Mouse (Mus musculus): Measurements from ENCODE around the gene Sec14l1. TPM values are rescaled to one million over a fixed set of nuclear protein-coding genes. Genes with fewer than 3 reads are reported as not detected.

The Sec14l1 gene
- total and polyA plus RNA-seq, 3 experiments: 42.0 to 55.9 TPM; not detected in 1

- Histone ChIP-seq H3K36me3 (ENCODE audit: control insufficient read depth in 1 of 2, insufficient read depth in 2 of 2, low read length in 2 of 2) (no peaks in the 10 kb centered on the region; a peak in 1 of 4 replicates), H3K27me3 (ENCODE audit: control insufficient read depth in 1 of 2, insufficient read depth in 2 of 2, low read length in 2 of 2) (no peaks in the 10 kb centered on the region; a peak in 1 of 4 replicates), H3K27ac (ENCODE audit: control insufficient read depth, low read depth, low read length) (no peak overlapping the region), H3K4me3 (ENCODE audit: control insufficient read depth in 1 of 2, insufficient read depth in 1 of 2, low read depth in 2 of 2, low read length in 2 of 2) (peak overlapping the region; percentile 27 to 50), H3K79me2 (ENCODE audit: control insufficient read depth, insufficient read depth, low read length, poor library complexity) (peaks cover 10% of the 10 kb centered on the region), H3K4me1 (ENCODE audit: control insufficient read depth in 1 of 2, insufficient read depth in 2 of 2, low read length in 2 of 2) (peaks cover 0 to 3% of the 10 kb centered on the region in 2 experiments; a peak in 2 of 4 replicates), H3K9ac (ENCODE audit: control insufficient read depth, low read depth, low read length, poor library complexity, severe bottlenecking) (peak overlapping the region; percentile 64), H3K9me3 (replicated peaks; ENCODE audit: insufficient read depth, low read length) (no peaks in the 10 kb centered on the region)
- DNase-seq (ENCODE audit: low read depth, low spot score): peak; percentile 87
- TF ChIP-seq SMC3 (IDR thresholded peaks at IDR 0.05; ENCODE audit: low read depth, low read length) (peak; percentile 99), GABPA (IDR thresholded peaks at IDR 0.05; ENCODE audit: low read depth, low read length) (no peak), CTCF (IDR thresholded peaks at IDR 0.05 in 2 of 3, conservative IDR thresholded peaks at IDR 0.05 in 1 of 3; ENCODE audit: control insufficient read depth in 1 of 3, insufficient read depth in 1 of 3, low read depth in 2 of 3, low read length in 3 of 3, poor library complexity in 1 of 3, severe bottlenecking in 1 of 3) (peak in 2 of 3 experiments; percentile 93 to 99), ZNF384 (IDR thresholded peaks at IDR 0.05; ENCODE audit: low read depth, low read length) (peak; percentile 16; the same call in 1 of the 2 replicates), ELF1 (IDR thresholded peaks at IDR 0.05; ENCODE audit: low read depth, low read length) (peak; percentile 54; the same call in 1 of the 2 replicates), SIN3A (IDR thresholded peaks at IDR 0.05; ENCODE audit: low read length) (peak; percentile 71), RAD21 (IDR thresholded peaks at IDR 0.05; ENCODE audit: low read depth, low read length) (peak; percentile 100), ZC3H11A (IDR thresholded peaks at IDR 0.05; ENCODE audit: low read depth, low read length) (peak; percentile 97), MAX (IDR thresholded peaks at IDR 0.05; ENCODE audit: low read length) (peak; percentile 86), BHLHE40 (IDR thresholded peaks at IDR 0.05; ENCODE audit: borderline replicate concordance, low read depth, low read length) (peak; percentile 66), TCF12 (IDR thresholded peaks at IDR 0.05; ENCODE audit: low read depth, low read length) (0 out of 2 replicates have a peak, but pooled peaks have one; percentile 31), POLR2A (IDR thresholded peaks at IDR 0.05; ENCODE audit: control insufficient read depth in 1 of 2, insufficient read depth in 1 of 2, low read depth in 1 of 2, low read length in 2 of 2, poor library complexity in 1 of 2) (peak in 1 of 2 experiments; percentile 45; a peak in 1 of 4 replicates), POLR2AphosphoS5 (IDR thresholded peaks at IDR 0.05; ENCODE audit: borderline replicate concordance, low read depth, low read length) (no peak), POLR2AphosphoS2 (IDR thresholded peaks at IDR 0.05; ENCODE audit: low read length) (no peak), NRF1 (IDR thresholded peaks at IDR 0.05; ENCODE audit: insufficient read depth, low read depth, low read length, poor library complexity, severe bottlenecking) (no peak), HCFC1 (IDR thresholded peaks at IDR 0.05; ENCODE audit: low read depth, low read length) (peak; percentile 51; the same call in 1 of the 2 replicates), MAZ (IDR thresholded peaks at IDR 0.05; ENCODE audit: low read depth, low read length) (peak; percentile 77; the same call in 1 of the 2 replicates), RCOR1 (IDR thresholded peaks at IDR 0.05; ENCODE audit: low read depth, low read length) (peak; percentile 61), MYB (IDR thresholded peaks at IDR 0.05; ENCODE audit: low read depth, low read length) (0 out of 2 replicates have a peak, but pooled peaks have one; percentile 20), ZMIZ1 (IDR thresholded peaks at IDR 0.05; ENCODE audit: low read depth, low read length) (no peak), ETS1 (IDR thresholded peaks at IDR 0.05; ENCODE audit: low read depth, low read length) (no peak), MAFK (IDR thresholded peaks at IDR 0.05; ENCODE audit: borderline replicate concordance, low read depth, low read length) (no peak), CHD1 (IDR thresholded peaks at IDR 0.05; ENCODE audit: low read depth, low read length) (0 out of 2 replicates have a peak, but pooled peaks have one; percentile 50), MXI1 (IDR thresholded peaks at IDR 0.05; ENCODE audit: low read depth, low read length) (peak; percentile 87), NELFE (IDR thresholded peaks at IDR 0.05; ENCODE audit: low read depth, low read length) (no peak), TBP (IDR thresholded peaks at IDR 0.05; ENCODE audit: low read depth, low read length) (no peak), JUND (IDR thresholded peaks at IDR 0.05; ENCODE audit: low read depth, low read length) (peak; percentile 52; the same call in 1 of the 2 replicates), E2F4 (IDR thresholded peaks at IDR 0.05; ENCODE audit: borderline replicate concordance, low read depth, low read length) (no peak), KAT2A (conservative IDR thresholded peaks at IDR 0.05; ENCODE audit: low read depth, low read length) (no peak), MEF2A (IDR thresholded peaks at IDR 0.05; ENCODE audit: extremely low read depth, insufficient replicate concordance, low read depth, low read length, poor library complexity, severe bottlenecking) (no peak), USF1 (IDR thresholded peaks at IDR 0.05; ENCODE audit: low read depth, low read length) (peak; percentile 36; the same call in 1 of the 2 replicates), EP300 (IDR thresholded peaks at IDR 0.05; ENCODE audit: low read depth in 1 of 2, low read length in 2 of 2) (0 out of 4 replicates have a peak, but pooled peaks of 1 of the 2 experiments have one; percentile 14), UBTF (IDR thresholded peaks at IDR 0.05; ENCODE audit: borderline replicate concordance, insufficient read depth, low read depth, low read length) (no peak), GATA1 (IDR thresholded peaks at IDR 0.05; ENCODE audit: low read depth, low read length) (no peak), ZKSCAN1 (IDR thresholded peaks at IDR 0.05; ENCODE audit: low read depth, low read length) (no peak), CHD2 (IDR thresholded peaks at IDR 0.05; ENCODE audit: low read length) (no peak), MYC (IDR thresholded peaks at IDR 0.05; ENCODE audit: low read depth, low read length) (peak; percentile 95)
Measured at GRCm38 (mm10) chr11:117072128-117072527, 42.8 kb upstream of the Sec14l1 start.

All from MEL (cell line).